12 mouse cellular contexts compared by ENCODE assay signal in the genomic region with DNA sequence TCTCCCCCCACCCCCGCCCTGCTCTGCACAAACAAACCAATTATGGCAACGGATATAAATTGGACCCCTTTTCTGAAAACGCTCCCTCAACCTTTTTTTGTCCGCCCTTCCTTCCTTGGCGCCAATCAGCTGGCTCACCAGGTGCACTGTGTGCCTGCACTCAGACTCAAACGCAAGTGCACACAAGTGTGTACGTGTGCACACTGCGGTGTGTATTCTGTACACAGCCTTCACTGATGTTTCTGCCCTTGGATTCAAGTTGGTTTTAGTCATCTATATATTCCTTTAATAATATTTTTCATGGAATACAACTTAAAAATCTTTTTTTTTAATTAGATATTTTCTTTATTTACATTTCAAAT.
DNase-seq lines count a peak whose midpoint lies in the region; ATAC-seq and TF ChIP-seq lines count a peak whose summit lies in the region.
"Had no signal": no experiment of that assay in that cellular context is flagged by ENCODE, and none has a peak within 500 bp of the region (broad histone marks: within the 10 kb centered on the region; RNA-seq: fewer than 3 reads in every experiment).

No protein-coding gene starts in this region.

- no peaks in the 10 kb centered on the region for H3K9me3 ChIP-seq in embryonic facial prominence, embryonic 13.5 days
- H3K9me3 ChIP-seq in forebrain, embryonic 13.5 days (replicated peaks), result no peaks in the 10 kb centered on the region
- no peaks in the 10 kb centered on the region for H3K9me3 ChIP-seq in hindbrain, postnatal 0 days (ENCODE audit: low read length)
- no peaks in the 10 kb centered on the region for H3K9me3 ChIP-seq in midbrain, embryonic 16.5 days (replicated peaks; ENCODE audit: control insufficient read depth, low read length, poor library complexity, severe bottlenecking)
- H3K9me3 ChIP-seq: heart, embryonic 13.5 days had no signal

- H3K9ac ChIP-seq in embryonic facial prominence, embryonic 13.5 days, result no peak overlapping the region
- H3K9ac ChIP-seq in forebrain, embryonic 13.5 days, result no peak overlapping the region
- H3K9ac ChIP-seq in hindbrain, postnatal 0 days (replicated peaks; ENCODE audit: low read length), result no peak overlapping the region
- H3K9ac ChIP-seq in midbrain, embryonic 16.5 days (ENCODE audit: low read depth, low read length), result no peak overlapping the region

- peak overlapping the region; percentile 38 for H3K4me2 ChIP-seq in embryonic facial prominence, embryonic 13.5 days
- peak overlapping the region; percentile 54 for H3K4me2 ChIP-seq in forebrain, embryonic 13.5 days
- peak overlapping the region; percentile 54 for H3K4me2 ChIP-seq in hindbrain, postnatal 0 days (ENCODE audit: low read depth, low read length)
- H3K4me2 ChIP-seq in midbrain, embryonic 16.5 days (ENCODE audit: low read length), result peak overlapping the region; percentile 33

- no peak for ATAC-seq in embryonic facial prominence, embryonic 13.5 days (ENCODE audit: insufficient number of reproducible peaks, insufficient read depth, low FRiP score, low TSS enrichment, low read depth)
- ATAC-seq in forebrain, embryonic 13.5 days, result no peak
- ATAC-seq in hindbrain, postnatal 0 days, result no peak
- ATAC-seq in midbrain, embryonic 16.5 days, result peak; percentile 40; the same call in 1 of the 2 replicates
- ATAC-seq: inflammation-experienced regulatory T-cells, adult 6 months had no signal

- peaks cover 34% of the 10 kb centered on the region for H3K4me1 ChIP-seq in embryonic facial prominence, embryonic 13.5 days
- peaks cover 21% of the 10 kb centered on the region for H3K4me1 ChIP-seq in forebrain, embryonic 13.5 days
- H3K4me1 ChIP-seq in hindbrain, postnatal 0 days (ENCODE audit: insufficient read depth, low read length), result no peaks in the 10 kb centered on the region; the same call in 1 of the 2 replicates
- H3K4me1 ChIP-seq in midbrain, embryonic 16.5 days (ENCODE audit: control insufficient read depth, insufficient read depth, low read length), result peaks cover 30% of the 10 kb centered on the region

- WGBS in embryonic facial prominence, embryonic 13.5 days, result 68% methylated on average over 8 of the region's 8 CpGs
- 30% methylated on average over 8 of the region's 8 CpGs for WGBS in forebrain, embryonic 13.5 days
- WGBS in hindbrain, postnatal 0 days, result 38% methylated on average over 8 of the region's 8 CpGs
- WGBS in midbrain, embryonic 16.5 days, result 31% methylated on average over 8 of the region's 8 CpGs

- H3K4me3 ChIP-seq in embryonic facial prominence, embryonic 13.5 days, result no peak overlapping the region
- no peak overlapping the region; the same call in 1 of the 2 replicates for H3K4me3 ChIP-seq in forebrain, embryonic 13.5 days
- 0 out of 2 replicates have a peak overlapping the region, but pooled peaks have one; percentile 24 for H3K4me3 ChIP-seq in hindbrain, postnatal 0 days (ENCODE audit: low read length)
- H3K4me3 ChIP-seq in midbrain, embryonic 16.5 days (ENCODE audit: low read depth, low read length), result 0 out of 2 replicates have a peak overlapping the region, but pooled peaks have one; percentile 3

- no peak for DNase-seq in hindbrain, postnatal 0 days (ENCODE audit: low spot score)
- no peak for DNase-seq in kidney, adult 8-10 months
- no peak for DNase-seq in layer of hippocampus, postnatal 14 days (ENCODE audit: low spot score in 2 of 2)
- DNase-seq in heart, adult 11 months, result no peak
- DNase-seq: cerebellum, adult 11 months; layer of hippocampus, postnatal 36 days; right cerebral cortex, postnatal 14 days had no signal

- H3K27ac ChIP-seq in embryonic facial prominence, embryonic 13.5 days, result peak overlapping the region; percentile 28; the same call in 1 of the 2 replicates
- H3K27ac ChIP-seq in forebrain, embryonic 13.5 days, result no peak overlapping the region
- H3K27ac ChIP-seq in hindbrain, postnatal 0 days, result no peak overlapping the region
- H3K27ac ChIP-seq in midbrain, embryonic 16.5 days (ENCODE audit: low read length), result peak overlapping the region; percentile 51
- H3K27ac ChIP-seq: heart, embryonic 13.5 days had no signal

- no peak for TF ChIP-seq CTCF in hindbrain, postnatal 0 days (IDR thresholded peaks at IDR 0.05; ENCODE audit: low read depth)

- no peaks in the 10 kb centered on the region for H3K27me3 ChIP-seq in embryonic facial prominence, embryonic 13.5 days
- no peaks in the 10 kb centered on the region for H3K27me3 ChIP-seq in forebrain, embryonic 13.5 days
- no peaks in the 10 kb centered on the region for H3K27me3 ChIP-seq in hindbrain, postnatal 0 days (ENCODE audit: insufficient read depth, low read length)
- H3K27me3 ChIP-seq in midbrain, embryonic 16.5 days (ENCODE audit: control insufficient read depth, insufficient read depth, low read depth, low read length), result no peaks in the 10 kb centered on the region
- H3K27me3 ChIP-seq: heart, embryonic 13.5 days had no signal

- H3K36me3 ChIP-seq in embryonic facial prominence, embryonic 13.5 days, result no peaks in the 10 kb centered on the region
- H3K36me3 ChIP-seq in forebrain, embryonic 13.5 days (ENCODE audit: poor library complexity, severe bottlenecking), result no peaks in the 10 kb centered on the region
- no peaks in the 10 kb centered on the region for H3K36me3 ChIP-seq in hindbrain, postnatal 0 days (ENCODE audit: insufficient read depth, low read length)
- H3K36me3 ChIP-seq in midbrain, embryonic 16.5 days (ENCODE audit: control insufficient read depth, insufficient read depth, low read length), result no peaks in the 10 kb centered on the region
- H3K36me3 ChIP-seq: heart, embryonic 13.5 days had no signal

Comparison
In these comparisons a context has a peak if more than half of its experiments do, and no peak if none do; other contexts are left out.
1. H3K27ac ChIP-seq: peak in embryonic facial prominence, embryonic 13.5 days (single experiment) and midbrain, embryonic 16.5 days (single experiment); none in forebrain, embryonic 13.5 days (single experiment) and hindbrain, postnatal 0 days (single experiment).
2. H3K4me3 ChIP-seq: peak in hindbrain, postnatal 0 days (single experiment) and midbrain, embryonic 16.5 days (single experiment); none in embryonic facial prominence, embryonic 13.5 days (single experiment) and forebrain, embryonic 13.5 days (single experiment).
3. Peak in every context shown above with its lines, with median percentiles within 50 percentile points of each other: H3K4me2 ChIP-seq.